Mouse (Mus musculus): ENCODE results near the gene D630045J12Rik. TPM values are rescaled to one million over a fixed set of nuclear protein-coding genes. Genes with fewer than 3 reads are reported as not detected.
A peak's percentile ranks its signal among the peaks of the same experiment; 100 is the strongest.

The D630045J12Rik gene
- polyA plus RNA-seq, 1 experiment: 0.33 TPM

- Histone ChIP-seq H3K4me3 (ENCODE audit: extremely low read depth, insufficient read depth, insufficient read length) (no peak overlapping the region), H3K27me3 (ENCODE audit: control insufficient read depth, insufficient read depth, low read length) (no peaks in the 10 kb centered on the region), H3K36me3 (ENCODE audit: control insufficient read depth, insufficient read depth, low read length) (no peaks in the 10 kb centered on the region), H3K27ac (ENCODE audit: insufficient read depth, low read length) (no peak overlapping the region), H3K4me1 (ENCODE audit: control insufficient read depth, insufficient read depth, insufficient read length) (no peaks in the 10 kb centered on the region)
- TF ChIP-seq POLR2A (IDR thresholded peaks at IDR 0.05; ENCODE audit: low read depth, low read length) (no peak), CTCF (IDR thresholded peaks at IDR 0.05; ENCODE audit: extremely low read depth, insufficient read depth, insufficient read length, insufficient replicate concordance) (no peak)
- 93% methylated on average over 5 of the region's 5 CpGs for WGBS
- no peak for DNase-seq (ENCODE audit: low read depth in 1 of 2, low spot score in 2 of 2)
Observed at GRCm38 (mm10) chr6:38124882-38125281, 128.9 kb downstream of the D630045J12Rik start.

GRCm38 (mm10) chr6:38124207-38124835 lies 129.5 kb downstream of the D630045J12Rik start, which contains the start of gene Atp6v0a4:
Gene Atp6v0a4 (minus strand): TSS chr6:38124586.
- H3K4me1 ChIP-seq (ENCODE audit: control insufficient read depth, insufficient read depth, insufficient read length): no peaks in the 10 kb centered on the region
- H3K27me3 ChIP-seq (ENCODE audit: control insufficient read depth, insufficient read depth, low read length): no peaks in the 10 kb centered on the region
- WGBS: 89% methylated on average over 7 of the region's 7 CpGs
- DNase-seq (ENCODE audit: low read depth in 1 of 2, low spot score in 2 of 2): no peak
- H3K4me3 ChIP-seq (ENCODE audit: extremely low read depth, insufficient read depth, insufficient read length): no peak within 1 kb of the TSS
- no peaks in the 10 kb centered on the region for H3K36me3 ChIP-seq (ENCODE audit: control insufficient read depth, insufficient read depth, low read length)
- no peak within 1 kb of the TSS for H3K27ac ChIP-seq (ENCODE audit: insufficient read depth, low read length)
- TF ChIP-seq CTCF (IDR thresholded peaks at IDR 0.05; ENCODE audit: extremely low read depth, insufficient read depth, insufficient read length, insufficient replicate concordance): no peak
- TF ChIP-seq POLR2A (IDR thresholded peaks at IDR 0.05; ENCODE audit: low read depth, low read length): no peak

DNA sequence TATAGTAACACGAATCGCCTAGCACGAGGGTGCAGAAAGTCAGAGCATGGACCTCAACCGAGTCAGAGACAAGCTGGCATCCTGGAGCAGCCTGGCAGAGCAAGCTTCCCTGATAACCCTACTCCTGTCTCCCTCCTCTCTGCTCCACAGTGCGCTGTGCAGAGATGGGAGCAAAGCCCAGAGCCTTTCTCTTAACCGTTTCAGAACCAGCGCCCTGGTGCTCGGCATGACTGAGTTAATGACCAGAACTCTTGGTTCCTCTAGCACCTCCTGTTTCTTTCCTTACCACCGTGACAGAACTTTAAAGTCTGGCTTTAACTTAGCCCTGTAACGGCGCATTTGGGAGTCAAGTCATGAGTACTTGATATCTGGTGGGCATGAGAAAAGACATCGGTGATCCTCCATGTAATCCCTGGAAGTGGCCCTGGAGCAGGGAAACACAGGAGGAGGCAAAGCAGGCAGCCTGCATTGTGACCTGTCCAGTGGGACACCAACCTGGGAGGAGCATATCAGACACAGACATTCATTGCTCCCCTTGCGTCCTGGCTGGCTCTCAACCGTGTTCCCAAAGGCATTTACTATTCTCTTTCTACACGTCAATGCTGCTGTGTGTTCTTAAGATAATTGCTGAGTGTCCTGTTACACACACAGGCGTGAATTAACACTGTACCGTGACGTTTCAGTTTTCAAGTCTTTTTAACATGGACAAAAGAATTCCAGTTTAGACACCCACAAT lies 130.2 kb downstream of the D630045J12Rik start:
- Histone ChIP-seq H3K27me3 (ENCODE audit: control insufficient read depth, insufficient read depth, low read length) (no peaks in the 10 kb centered on the region), H3K4me3 (ENCODE audit: extremely low read depth, insufficient read depth, insufficient read length) (no peak overlapping the region), H3K4me1 (ENCODE audit: control insufficient read depth, insufficient read depth, insufficient read length) (no peaks in the 10 kb centered on the region), H3K36me3 (ENCODE audit: control insufficient read depth, insufficient read depth, low read length) (no peaks in the 10 kb centered on the region), H3K27ac (ENCODE audit: insufficient read depth, low read length) (no peak overlapping the region)
- no peak for DNase-seq (ENCODE audit: low read depth in 1 of 2, low spot score in 2 of 2)
- TF ChIP-seq POLR2A (IDR thresholded peaks at IDR 0.05; ENCODE audit: low read depth, low read length) (no peak), CTCF (IDR thresholded peaks at IDR 0.05; ENCODE audit: extremely low read depth, insufficient read depth, insufficient read length, insufficient replicate concordance) (no peak)
- 91% methylated on average over 18 of the region's 18 CpGs for WGBS

- Histone ChIP-seq H3K27me3 (ENCODE audit: control insufficient read depth, insufficient read depth, low read length) (no peaks in the 10 kb centered on the region), H3K27ac (ENCODE audit: insufficient read depth, low read length) (no peak overlapping the region), H3K4me3 (ENCODE audit: extremely low read depth, insufficient read depth, insufficient read length) (no peak overlapping the region), H3K4me1 (ENCODE audit: control insufficient read depth, insufficient read depth, insufficient read length) (no peaks in the 10 kb centered on the region), H3K36me3 (ENCODE audit: control insufficient read depth, insufficient read depth, low read length) (no peaks in the 10 kb centered on the region)
- TF ChIP-seq CTCF (IDR thresholded peaks at IDR 0.05; ENCODE audit: extremely low read depth, insufficient read depth, insufficient read length, insufficient replicate concordance): no peak
- TF ChIP-seq POLR2A (IDR thresholded peaks at IDR 0.05; ENCODE audit: low read depth, low read length): no peak
- 81% methylated on average over 6 of the region's 6 CpGs for WGBS
- no peak for DNase-seq (ENCODE audit: low read depth in 1 of 2, low spot score in 2 of 2)
Observed at GRCm38 (mm10) chr6:38122791-38123190, 131.0 kb downstream of the D630045J12Rik start.

- no peak for TF ChIP-seq POLR2A (IDR thresholded peaks at IDR 0.05; ENCODE audit: low read depth, low read length)
- no peak for TF ChIP-seq CTCF (IDR thresholded peaks at IDR 0.05; ENCODE audit: extremely low read depth, insufficient read depth, insufficient read length, insufficient replicate concordance)
- Histone ChIP-seq H3K27me3 (ENCODE audit: control insufficient read depth, insufficient read depth, low read length) (no peaks in the 10 kb centered on the region), H3K36me3 (ENCODE audit: control insufficient read depth, insufficient read depth, low read length) (no peaks in the 10 kb centered on the region), H3K4me1 (ENCODE audit: control insufficient read depth, insufficient read depth, insufficient read length) (no peaks in the 10 kb centered on the region), H3K27ac (ENCODE audit: insufficient read depth, low read length) (no peak overlapping the region), H3K4me3 (ENCODE audit: extremely low read depth, insufficient read depth, insufficient read length) (no peak overlapping the region)
- no peak for DNase-seq (ENCODE audit: low read depth in 1 of 2, low spot score in 2 of 2)
- WGBS: 86% methylated on average over 5 of the region's 5 CpGs
Observed at GRCm38 (mm10) chr6:38121843-38122242, 132.0 kb downstream of the D630045J12Rik start.

GRCm38 (mm10) chr6:38120681-38121371 lies 133.0 kb downstream of the D630045J12Rik start:
- TF ChIP-seq CTCF (IDR thresholded peaks at IDR 0.05; ENCODE audit: extremely low read depth, insufficient read depth, insufficient read length, insufficient replicate concordance): no peak
- TF ChIP-seq POLR2A (IDR thresholded peaks at IDR 0.05; ENCODE audit: low read depth, low read length): no peak
- H3K4me3 ChIP-seq (ENCODE audit: extremely low read depth, insufficient read depth, insufficient read length): no peak overlapping the region
- no peak overlapping the region for H3K27ac ChIP-seq (ENCODE audit: insufficient read depth, low read length)
- WGBS: 67% methylated on average over 9 of the region's 9 CpGs
- H3K27me3 ChIP-seq (ENCODE audit: control insufficient read depth, insufficient read depth, low read length): no peaks in the 10 kb centered on the region
- H3K4me1 ChIP-seq (ENCODE audit: control insufficient read depth, insufficient read depth, insufficient read length): no peaks in the 10 kb centered on the region
- H3K36me3 ChIP-seq (ENCODE audit: control insufficient read depth, insufficient read depth, low read length): no peaks in the 10 kb centered on the region
- DNase-seq (ENCODE audit: low read depth in 1 of 2, low spot score in 2 of 2): peak; percentile 10 to 41

Measured in spleen, adult 2 months (tissue).